Mouse (Mus musculus): Measurements from ENCODE around the gene Ybx2. TPM values are rescaled to one million over a fixed set of nuclear protein-coding genes. Genes with fewer than 3 reads are reported as not detected.

Gene Ybx2
- total RNA-seq (2021): 10 to 100 TPM in 1 of 2 experiments, 1 to 10 TPM in 1; 9.3 to 11.4 TPM
- long read RNA-seq, experiment 1, partial matches to known transcripts: 1 of 5 reads
- long read RNA-seq, experiment 1, other reads (novel, unspliced or antisense): 2 of 5 reads
- long read RNA-seq, experiment 2, partial matches to known transcripts: 0 of 5 reads
- long read RNA-seq, experiment 2, other reads (novel, unspliced or antisense): 2 of 5 reads

DNA sequence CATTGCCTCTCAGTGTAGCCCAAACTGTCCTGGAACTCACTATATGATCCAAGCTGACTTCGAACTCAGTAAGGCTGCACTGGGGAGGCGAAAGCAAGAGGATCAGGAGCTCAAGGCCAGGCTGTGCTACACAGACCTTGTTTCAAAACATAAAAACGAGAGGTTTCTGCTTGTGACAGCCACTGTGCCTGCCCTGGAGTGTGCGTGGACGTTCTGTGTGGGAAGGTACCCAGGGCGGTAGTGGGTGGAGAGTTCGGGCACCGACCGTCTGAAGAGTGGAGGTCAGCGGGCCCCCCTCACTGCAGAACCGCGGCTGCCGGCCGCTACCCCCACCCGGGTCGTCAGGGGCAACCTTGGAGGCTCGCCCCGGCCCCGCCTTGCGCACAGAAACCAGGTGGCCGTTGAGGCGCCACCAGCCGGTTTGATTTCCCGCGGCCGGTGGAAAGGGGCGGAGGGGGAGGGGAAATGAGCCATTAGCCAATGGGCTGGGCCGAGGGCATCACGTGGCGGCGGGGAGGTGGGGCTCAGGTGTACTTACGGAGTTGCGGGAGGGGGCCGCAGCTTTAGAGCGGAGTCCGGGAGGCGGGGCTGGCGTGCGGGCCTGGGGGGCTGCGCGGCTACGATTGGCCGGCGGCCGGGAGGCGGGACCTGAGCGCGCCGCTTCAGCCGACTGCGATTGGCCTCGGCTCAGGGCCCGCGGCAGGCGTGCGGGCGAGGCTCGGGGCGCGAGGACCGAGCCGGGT lies at the start of gene Ybx2:
Ybx2 (plus strand) TSS at position 660 of the 743 bp plus-strand sequence.
- peak; percentile 92 for DNase-seq (ENCODE audit: low spot score)

DNA sequence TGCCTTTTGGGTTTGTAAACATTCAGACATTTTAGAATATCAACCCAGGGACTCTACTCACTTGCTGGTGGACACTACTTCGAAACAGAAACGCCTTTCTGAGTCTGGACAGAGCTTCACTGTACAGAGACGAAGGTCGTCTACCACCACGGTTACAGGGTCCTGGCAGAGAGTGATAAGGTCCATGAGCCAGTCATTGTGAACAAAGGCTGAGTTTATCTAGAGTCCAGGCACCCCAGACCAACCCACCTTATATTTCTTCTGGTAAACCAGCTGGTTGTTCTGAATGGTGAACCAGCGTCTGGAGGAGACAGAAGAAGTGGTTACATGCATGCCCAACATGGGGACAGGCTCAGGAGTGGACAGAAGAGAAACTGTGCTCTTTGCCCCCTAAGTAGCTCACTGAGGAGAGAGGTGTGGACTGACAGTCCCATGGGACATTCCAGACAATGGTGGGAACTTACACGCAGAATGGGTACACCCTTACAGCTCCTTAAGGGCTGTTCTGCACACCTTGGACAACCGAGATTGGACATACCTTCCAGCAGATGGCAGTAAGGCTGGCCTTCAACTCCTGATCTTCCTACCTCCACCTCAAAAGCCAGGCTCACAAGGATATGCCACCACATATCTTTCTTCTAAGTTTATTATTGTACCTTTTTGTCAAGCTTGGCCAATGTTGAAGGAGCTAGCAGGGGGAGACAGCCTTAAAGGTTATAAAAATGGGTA lies 48.5 kb upstream of the Ybx2 start:
- DNase-seq (ENCODE audit: low spot score): no peak

DNA sequence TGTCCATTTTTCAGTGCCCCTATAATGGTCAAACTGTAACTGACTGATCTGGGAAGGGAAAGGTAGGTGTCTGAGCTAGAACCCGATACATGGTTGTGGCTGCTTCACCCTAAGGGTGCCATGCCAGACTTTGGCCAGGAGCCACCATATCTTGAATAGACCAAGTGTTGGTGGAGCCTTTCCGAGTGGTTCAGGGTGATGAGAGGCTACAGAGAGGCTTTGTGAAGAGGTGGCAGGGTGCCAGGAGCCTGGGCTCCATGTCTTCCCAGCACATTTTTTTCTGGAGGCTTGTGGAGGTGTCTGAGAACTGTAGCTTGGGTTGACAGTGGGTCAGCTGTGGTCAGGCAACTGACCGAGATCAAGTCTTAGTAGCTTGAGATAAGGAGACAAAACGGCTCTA lies 44.1 kb upstream of the Ybx2 start:
- no peak for DNase-seq (ENCODE audit: low spot score)

DNA sequence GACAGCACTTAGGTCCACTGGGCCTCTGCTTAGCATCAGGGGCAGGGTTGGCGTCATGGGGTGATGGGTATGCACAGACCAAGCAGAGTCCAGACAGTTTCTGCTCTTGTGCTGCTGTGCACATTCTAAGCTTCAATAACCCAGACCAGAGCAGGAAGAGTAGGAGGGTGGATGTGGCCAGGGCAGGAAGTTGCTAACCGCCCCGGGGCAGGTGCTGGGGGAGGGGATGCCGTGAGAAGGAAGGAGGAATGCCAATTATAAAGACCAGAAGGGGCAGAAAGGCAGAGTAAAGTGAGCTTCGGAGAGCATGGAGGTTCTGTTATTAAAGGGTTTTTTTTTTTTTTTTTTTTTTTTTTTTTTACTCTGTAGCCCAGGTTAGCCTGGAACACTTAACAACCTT lies 40.9 kb upstream of the Ybx2 start:
- DNase-seq (ENCODE audit: low spot score): no peak

DNA sequence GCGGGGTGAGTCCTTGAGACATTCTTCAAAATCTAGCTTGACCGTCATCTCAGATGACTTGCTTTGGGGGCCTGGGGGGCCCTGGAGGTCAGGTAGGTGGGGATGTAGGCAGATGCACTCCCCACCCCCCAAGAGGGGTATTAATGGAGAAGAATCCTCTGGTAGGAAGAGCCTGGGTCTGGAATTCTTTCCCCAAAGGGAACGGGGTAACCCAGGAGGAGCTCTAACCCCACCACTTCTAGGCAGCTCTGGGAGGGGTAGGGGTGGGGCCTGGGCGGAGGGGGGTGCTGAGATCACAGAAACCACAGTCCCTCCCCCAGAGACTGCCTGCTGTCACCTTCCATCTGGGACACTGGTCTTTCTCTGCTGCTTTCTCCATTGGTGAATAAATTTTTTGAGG lies 40.3 kb upstream of the Ybx2 start, which contains the start of gene Acap1:
Acap1 (minus strand) TSS at position 249 of the 400 bp plus-strand sequence.
- DNase-seq (ENCODE audit: low spot score): no peak

DNA sequence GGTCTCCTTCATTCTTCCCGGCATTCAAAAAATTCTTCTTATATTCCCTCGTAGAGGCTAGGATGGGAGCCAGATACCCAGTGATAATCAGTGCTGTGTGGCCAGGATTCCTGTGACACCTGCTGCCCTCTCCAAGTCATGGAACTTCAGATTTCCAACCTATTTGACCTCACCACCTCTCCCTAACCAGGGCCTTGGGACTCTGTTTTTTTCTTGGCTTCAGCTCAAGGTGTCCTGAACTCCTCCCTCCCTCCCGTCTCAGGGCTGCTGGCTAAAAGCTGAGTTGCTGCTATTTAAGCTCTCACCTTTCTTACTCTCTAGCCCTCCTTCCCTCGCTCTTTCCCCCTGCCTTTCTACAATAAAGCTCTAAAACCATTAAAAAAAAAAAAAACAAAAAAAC lies 35.7 kb upstream of the Ybx2 start:
- no peak for DNase-seq (ENCODE audit: low spot score)

DNA sequence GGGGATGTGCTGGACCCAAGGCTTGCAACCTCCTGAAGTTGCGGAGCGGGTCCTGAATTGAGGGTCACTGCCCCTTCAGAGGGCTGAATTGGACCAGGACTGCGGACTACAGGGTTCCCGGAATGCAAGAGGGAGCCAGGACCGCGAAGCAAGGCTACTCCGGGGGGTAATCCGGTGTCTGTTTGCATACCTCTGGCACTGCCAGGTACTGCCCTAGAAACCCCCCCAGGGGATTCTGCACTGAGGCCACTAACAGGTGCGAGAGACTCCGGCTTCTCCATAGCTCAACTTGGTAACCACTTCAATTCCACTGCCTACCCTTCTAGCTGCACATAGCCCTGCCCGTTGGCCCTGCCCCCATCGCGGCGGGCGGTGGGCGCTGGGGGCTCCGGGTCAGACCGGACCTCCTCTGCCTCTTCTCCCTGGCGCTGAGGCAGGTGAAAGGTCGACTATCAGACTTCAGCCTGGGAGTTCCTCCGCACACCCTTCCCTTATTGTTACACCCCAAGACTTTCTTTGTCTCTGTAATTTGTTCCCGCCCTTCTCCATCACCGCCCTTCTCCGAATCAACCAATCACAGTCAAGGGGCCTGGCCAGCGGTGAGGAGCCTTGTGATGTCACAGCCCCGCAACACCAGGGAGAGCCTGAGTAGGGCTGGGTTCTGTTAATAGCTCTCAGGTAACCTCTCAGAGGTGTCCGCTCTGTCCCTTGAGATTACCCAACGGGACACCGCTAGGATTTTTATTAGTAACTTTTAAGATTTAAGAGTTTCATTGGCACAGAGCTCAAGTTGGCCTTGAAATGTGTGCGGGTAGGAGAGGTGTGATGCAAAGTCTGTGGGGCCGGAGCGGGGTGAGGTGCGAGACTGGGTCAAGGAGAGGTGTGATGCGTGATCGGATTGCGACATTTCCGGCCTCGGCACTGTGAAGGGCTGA lies 34.9 kb upstream of the Ybx2 start, which contains the start of the genes 2810408A11Rik and Neurl4:
2810408A11Rik (minus strand) TSS at position 517 of the 935 bp plus-strand sequence.
Neurl4 (plus strand) TSS at position 602 of the 935 bp plus-strand sequence.
- DNase-seq (ENCODE audit: low spot score): peak; percentile 92

DNA sequence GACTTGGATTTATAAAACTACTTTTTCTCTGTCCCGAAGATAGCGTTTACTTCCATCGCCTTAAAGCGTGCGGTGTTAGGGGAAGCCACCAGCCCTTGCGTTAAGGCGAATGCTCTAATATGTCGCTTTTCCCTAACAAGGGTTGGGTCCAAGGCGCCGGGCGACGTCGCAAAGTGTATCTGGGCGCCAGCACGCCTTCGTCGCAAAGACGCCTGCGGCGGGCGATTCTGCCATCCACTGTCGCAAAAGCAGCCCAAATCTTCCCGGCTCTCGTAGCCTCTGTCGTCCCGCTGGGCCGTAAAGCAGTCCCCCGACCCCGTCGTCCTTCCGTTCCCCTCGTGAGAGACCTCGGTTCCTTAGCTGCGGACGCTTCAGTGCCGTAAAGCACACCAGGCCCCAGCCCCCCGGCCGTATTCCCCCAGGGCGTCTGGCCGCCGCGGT lies 34.2 kb upstream of the Ybx2 start:
- DNase-seq (ENCODE audit: low spot score): peak; percentile 96

DNA sequence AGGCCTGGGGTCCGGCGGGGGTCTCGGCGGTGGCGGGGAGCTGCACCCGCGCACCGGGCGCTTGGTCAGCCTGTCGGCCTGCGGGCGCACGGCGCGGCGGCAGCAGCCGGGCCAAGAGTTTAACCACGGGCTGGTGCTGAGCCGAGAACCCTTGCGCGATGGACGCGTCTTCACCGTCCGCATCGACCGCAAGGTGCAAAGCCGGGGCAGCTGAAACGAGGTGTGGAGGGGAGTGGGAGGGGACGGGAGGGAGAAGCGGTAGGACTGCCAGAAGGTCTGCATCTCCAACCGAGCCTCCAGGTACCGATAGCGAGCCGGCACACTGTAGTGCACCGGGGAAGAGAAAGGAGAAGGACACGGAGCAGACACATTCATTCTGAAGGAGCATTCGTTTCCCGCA lies 33.6 kb upstream of the Ybx2 start:
- no peak for DNase-seq (ENCODE audit: low spot score)

DNA sequence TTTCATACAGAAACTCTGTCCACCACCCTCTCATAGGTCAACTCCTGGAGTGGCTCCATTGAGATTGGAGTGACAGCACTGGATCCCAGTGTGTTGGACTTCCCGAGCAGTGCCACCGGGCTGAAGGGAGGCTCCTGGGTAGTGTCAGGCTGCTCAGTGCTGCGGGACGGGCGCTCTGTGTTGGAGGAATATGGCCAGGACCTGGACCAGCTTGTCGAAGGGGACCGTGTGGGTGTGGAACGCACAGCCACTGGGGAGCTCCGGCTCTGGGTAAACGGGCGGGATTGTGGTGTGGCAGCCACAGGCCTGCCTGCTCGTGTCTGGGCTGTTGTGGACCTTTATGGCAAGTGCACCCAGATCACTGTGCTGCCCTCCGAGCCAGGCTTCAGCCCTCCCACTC lies 32.6 kb upstream of the Ybx2 start:
- DNase-seq (ENCODE audit: low spot score): no peak

DNA sequence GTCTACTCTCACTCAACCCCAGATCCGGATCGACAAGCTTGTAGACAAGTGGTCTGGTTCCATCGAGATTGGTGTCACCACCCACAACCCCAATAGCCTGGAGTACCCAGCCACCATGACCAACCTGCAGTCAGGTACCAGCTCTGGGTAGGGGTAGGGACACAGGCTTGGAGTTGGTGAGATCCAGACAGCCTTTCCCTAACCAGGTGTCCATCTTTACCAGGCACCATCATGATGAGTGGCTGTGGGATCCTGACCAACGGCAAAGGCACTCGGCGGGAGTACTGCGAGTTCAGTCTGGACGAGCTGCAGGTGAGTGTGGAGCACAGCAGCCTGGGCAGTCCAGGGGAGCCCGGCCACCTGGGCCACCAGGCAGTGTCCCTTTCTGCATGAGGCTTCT lies 31.3 kb upstream of the Ybx2 start:
- DNase-seq (ENCODE audit: low spot score): no peak

DNA sequence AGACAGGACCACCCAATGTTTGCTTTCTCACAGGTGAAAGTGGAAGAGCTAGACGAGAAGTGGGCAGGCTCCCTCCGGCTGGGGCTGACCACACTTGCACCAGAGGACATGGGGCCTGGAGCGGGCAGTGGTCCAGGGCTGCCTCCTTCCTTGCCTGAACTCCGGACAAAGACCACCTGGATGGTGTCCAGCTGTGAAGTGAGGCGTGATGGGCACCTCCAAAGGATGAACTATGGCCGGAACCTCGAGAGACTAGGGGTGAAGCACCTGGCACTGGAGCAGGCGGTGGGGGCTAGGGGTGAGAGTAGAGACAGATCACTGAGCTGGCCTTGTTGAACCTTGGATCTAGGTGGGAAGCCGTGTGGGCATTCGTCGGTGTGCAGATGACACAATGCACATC lies 27.0 kb upstream of the Ybx2 start:
- DNase-seq (ENCODE audit: low spot score): no peak

DNA sequence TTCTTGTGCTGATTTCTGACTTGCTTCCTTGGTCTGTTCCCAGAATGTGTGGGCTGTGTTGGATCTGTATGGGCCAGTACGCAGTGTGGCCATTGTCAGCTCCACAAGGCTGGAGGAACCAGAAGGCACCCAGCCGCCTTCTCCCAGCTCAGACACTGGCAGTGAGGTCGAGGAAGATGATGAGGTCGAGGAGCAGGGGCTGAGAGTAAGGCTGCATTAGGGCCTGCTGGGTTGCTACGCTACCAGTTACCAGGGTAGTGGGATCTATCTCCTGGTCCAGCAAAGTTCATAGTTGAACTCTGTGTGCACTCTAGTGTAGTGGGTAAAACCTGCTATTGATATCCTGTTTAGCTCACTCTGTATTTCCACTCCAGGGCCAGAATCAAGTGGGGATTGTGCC lies 26.4 kb upstream of the Ybx2 start:
- no peak for DNase-seq (ENCODE audit: low spot score)

DNA sequence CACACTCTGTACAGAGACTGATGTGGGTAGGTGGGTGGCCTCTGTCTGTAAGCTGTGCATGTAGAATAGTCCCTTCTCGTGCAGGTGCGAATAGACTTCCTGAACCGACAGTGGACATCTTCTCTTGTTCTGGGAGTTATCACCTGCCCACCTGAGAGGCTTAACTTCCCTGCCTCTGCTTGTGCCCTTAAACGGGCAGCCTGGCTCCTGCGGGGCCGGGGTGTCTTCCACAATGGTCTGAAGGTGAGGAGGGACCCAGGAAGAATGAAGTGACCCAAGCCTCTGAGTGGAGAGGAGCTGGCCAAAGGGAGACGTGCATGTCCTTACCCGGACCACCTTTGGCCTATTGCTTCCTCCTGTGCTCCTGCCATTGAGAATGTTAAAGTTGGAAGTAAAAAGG lies 25.4 kb upstream of the Ybx2 start:
- no peak for DNase-seq (ENCODE audit: low spot score)

DNA sequence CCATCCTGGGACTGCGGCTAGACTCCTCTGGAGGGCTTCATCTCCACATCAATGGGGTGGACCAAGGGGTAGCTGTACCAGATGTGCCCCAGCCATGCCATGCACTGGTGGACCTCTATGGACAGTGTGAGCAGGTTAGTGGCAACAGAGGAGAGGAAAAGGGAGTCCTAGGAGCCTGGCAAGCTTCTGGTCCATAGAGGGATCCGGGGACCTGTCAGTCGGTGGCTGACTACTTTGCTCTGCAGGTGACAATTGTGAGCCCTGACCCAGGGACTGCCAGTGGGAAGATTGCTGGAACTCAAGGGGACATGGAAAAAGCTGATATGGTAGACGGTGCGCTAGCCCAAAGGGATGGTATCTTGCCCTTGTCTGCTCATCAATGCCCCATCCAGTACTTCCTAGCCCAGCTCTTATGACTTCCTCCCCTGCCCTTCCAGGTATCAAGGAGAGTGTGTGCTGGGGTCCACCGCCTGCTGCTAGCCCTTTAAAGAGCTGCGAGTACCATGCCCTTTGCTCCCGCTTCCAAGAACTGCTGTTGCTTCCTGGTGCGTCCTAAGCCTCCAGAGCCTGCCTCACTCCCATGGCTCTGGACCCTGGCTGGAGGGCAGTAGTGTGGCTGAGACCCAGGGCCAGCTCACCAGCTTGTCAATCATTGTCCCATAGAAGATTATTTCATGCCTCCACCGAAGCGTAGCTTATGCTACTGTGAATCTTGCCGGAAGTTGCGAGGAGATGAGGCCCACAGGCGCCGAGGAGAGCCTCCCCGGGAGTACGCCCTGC lies 24.6 kb upstream of the Ybx2 start:
- no peak for DNase-seq (ENCODE audit: low spot score)

DNA sequence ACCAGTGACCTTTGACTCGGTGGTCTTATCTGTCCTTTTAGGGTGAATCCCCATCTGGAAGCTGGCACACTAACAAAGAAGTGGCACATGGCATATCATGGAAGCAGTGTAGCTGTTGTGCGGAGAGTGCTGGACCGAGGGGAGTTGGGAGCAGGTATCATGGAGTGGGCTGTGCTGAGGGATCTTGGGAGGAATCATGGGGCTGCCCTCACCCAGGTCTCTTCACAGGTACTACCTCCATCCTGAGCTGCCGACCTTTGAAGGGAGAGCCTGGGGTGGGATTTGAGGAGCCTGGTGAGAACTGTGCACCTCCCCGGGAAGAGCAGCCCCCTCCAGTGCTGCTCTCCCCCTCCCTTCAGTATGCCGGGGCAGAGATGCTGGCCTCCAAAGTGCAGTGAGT lies 23.9 kb upstream of the Ybx2 start:
- DNase-seq (ENCODE audit: low spot score): no peak

DNA sequence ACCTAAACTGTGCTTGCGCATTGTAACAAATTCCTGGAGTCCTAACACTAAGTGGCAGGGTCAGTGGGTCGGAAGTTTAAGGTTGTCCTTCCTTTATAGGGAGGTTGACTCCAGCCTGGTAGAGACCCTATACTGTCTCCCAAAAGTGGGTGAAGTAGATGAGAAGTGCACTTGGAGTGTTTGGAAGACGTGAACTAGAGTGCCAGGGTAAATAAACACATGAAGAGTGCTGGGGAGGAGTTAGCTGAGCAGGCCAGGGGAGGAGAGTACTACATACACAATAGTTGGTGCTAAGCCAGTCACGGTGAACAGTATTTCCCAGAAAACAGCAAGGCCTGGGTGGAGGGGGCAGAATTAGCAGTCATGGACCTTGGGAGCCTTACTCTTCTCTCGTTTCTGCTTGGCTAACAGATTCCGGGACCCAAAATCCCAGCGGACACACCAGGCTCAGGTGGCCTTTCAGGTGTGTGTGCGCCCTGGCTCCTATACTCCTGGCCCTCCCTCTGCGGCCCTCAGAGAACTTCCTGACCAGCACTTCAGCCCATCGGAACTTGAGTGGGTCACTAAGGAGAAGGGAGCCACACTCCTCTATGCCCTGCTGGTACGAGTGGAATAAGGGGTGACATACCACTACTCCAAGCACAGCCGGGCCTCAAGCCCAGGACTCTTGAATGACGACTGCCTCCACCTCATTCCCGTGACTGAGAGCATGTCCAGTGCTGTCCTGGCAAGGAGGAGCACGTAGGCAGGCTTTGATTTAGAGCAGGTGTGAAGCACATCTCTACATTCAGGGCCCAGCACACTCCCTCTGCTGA lies 22.7 kb upstream of the Ybx2 start:
- no peak for DNase-seq (ENCODE audit: low spot score)

DNA sequence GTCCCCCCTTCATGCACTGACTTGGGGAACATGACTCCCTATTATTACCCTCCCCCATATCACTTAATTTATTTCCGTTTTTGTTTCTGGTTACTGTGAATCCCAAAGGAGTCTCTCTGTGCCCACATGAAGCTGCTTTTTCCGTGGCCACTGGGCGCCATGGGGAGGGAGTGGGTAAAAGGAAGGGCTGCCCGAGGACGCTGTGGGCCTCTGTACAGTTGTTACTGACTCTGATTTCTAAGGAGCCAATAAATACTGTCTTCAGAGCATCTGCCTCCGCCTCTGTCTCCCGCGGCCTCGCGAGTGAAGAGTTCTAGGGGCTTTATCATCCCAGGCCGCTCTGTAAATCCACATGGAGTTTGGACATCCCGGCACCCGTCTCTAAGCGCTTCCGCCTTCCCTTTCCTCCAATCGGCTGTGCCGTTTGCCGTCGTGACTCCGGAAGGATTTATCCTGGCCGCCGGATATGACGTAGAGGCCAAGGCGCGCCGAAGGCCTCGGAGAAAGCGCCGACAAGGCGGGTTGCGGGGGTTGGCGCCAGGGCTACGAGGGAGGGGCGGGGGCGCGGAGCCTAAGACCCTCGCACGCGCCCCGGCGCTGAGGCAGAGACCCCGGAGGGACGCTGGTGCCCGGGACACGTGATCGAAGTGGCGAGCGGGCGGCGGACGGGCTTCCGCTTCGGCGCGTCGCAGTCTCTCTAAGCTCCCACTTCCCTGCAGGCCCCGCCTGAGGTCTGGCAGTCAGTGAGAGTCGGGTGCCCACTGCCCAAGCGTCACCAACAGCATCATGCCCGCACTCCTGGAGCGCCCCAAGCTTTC lies 21.8 kb upstream of the Ybx2 start, which contains the start of gene Gps2:
Gps2 (plus strand) TSS at position 335 of the 818 bp plus-strand sequence.
- DNase-seq (ENCODE audit: low spot score): peak; percentile 94

DNA sequence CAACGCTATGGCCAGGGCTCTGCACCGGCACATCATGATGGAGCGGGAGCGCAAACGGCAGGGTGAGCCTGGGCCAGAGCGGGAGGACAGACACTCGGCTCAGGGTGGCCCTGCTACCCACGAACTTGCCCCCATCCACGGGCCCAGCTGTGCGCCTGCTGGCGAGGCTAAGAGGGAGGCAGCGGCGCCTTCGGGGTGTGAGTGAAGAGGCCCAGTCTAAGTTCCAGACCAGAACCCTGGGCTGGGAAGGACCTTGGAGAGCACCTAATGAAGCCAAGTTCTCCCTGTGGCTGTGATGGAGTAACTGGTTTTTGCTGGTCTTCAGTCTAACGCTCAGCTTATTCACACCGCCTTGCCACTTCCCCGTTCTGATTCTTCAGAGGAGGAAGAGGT lies 21.2 kb upstream of the Ybx2 start:
- no peak for DNase-seq (ENCODE audit: low spot score)

Measured in gastrocnemius, adult 18-20 months (tissue).